Mouse (Mus musculus) cortical plate, adult 2 months (tissue): ENCODE results near the gene Dhrs3. TPM values are rescaled to one million over a fixed set of nuclear protein-coding genes. Genes with fewer than 3 reads are reported as not detected.

Source experiments
- H3K27ac ChIP-seq: fragments of 200-500 bp; 2 replicates; pipeline ENCODE4 v1.5.1; 2012; ENCODE audit warnings: low read length, control low read depth, inconsistent platforms; ENCODE audit not compliant: insufficient read depth
- H3K4me1 ChIP-seq: fragments of 200-500 bp; 2 replicates; pipeline ENCODE4 v1.6.1; 2011; ENCODE audit warnings: low read length; ENCODE audit not compliant: control insufficient read depth, insufficient read depth
- H3K4me3 ChIP-seq: fragments of 200-500 bp; 2 replicates; pipeline ENCODE4 v1.5.1; 2011; ENCODE audit warnings: mild to moderate bottlenecking, low read length, control low read depth; ENCODE audit not compliant: insufficient read depth
- CTCF ChIP-seq: fragments of 200-500 bp; IDR thresholded peaks from 2 replicates; pipeline ENCODE4 v1.5.1; 2011; ENCODE audit warnings: mild to moderate bottlenecking, control low read depth, low read length; ENCODE audit not compliant: insufficient read depth; ENCODE audit errors: extremely low read depth
- POLR2A ChIP-seq: fragments of 200-500 bp; IDR thresholded peaks from 2 replicates; pipeline ENCODE4 v1.6.1; 2011; ENCODE audit warnings: mild to moderate bottlenecking, low read length, control low read depth; ENCODE audit not compliant: insufficient read depth; ENCODE audit errors: extremely low read depth
- polyA plus RNA-seq: library from polyadenylated mRNA; depleted of rRNA; stranded (reverse); fragments of >200 nt; gene quantifications from 2 replicates; pipeline ENCODE4 v1.2.3, GENCODE M21; 2012; rRNA removed

The Dhrs3 gene
- polyA plus RNA-seq, 1 experiment: 28.3 TPM

DNA sequence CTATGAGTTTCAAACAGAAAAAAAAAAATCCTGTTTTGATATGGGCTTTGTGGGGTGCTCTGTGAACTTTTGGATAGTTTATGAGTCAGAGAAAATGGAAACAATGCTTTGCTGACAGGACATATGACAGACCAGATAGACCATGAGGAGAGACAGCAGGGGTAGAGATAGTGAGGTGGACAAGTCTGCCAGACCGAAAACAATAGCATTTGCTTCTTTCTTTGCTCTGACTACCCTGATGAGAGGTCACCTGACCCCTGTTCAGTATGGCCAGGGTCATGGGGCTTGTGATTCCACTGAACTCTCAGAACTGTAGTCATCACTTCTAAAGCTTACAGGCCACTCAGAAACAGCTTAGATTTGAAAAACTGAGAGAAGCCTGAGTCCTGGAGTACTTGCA is 84.4 kb downstream of the Dhrs3 start:
- Histone ChIP-seq H3K27ac (no peak overlapping the region), H3K4me1 (peaks cover 12% of the 10 kb centered on the region), H3K4me3 (no peak overlapping the region)
- TF ChIP-seq CTCF (no peak), POLR2A (no peak)

Other genes starting within 250 kb of the Dhrs3 start
- gene Gm436, start 206.5 kb upstream of the Dhrs3 start, polyA plus RNA-seq: not detected in 2 replicates
- gene Gm13178, start 171.4 kb upstream of the Dhrs3 start, polyA plus RNA-seq: not detected in 2 replicates
- gene Gm438, start 106.2 kb upstream of the Dhrs3 start, polyA plus RNA-seq: not detected in 2 replicates